In the genomic region with DNA sequence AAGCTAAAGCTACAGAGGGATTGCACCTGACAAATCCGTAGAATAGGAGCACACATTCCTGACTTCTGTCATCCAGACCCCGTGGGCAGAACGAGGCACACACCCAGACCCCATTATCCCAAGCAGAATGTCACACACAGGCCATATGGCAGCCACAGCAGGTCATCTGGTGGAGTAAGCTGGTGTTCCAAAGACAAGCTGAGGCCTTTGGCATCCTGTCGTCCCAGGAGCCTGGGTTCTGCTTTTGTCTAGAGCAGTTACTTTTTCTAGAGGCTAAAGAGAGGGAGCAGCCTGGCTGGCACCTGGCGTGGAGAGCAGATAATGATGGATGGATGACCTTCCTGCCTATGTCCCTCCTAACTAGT, we compare ENCODE assay signal across 10 mouse cellular contexts.
A peak's percentile ranks its signal among the peaks of the same experiment; 100 is the strongest.
DNase-seq lines count a peak whose midpoint lies in the region; ATAC-seq and TF ChIP-seq lines count a peak whose summit lies in the region.
"Had no signal": no experiment of that assay in that cellular context is flagged by ENCODE, and none has a peak within 500 bp of the region (broad histone marks: within the 10 kb centered on the region; RNA-seq: fewer than 3 reads in every experiment).

No protein-coding gene starts in this region.

- 19% methylated on average over 5 of the region's 5 CpGs for WGBS in hindbrain, postnatal 0 days
- WGBS in heart, embryonic 11.5 days (ENCODE audit: insufficient replicate concordance): 34% methylated on average over 5 of the region's 5 CpGs

- H3K4me3 ChIP-seq in hindbrain, postnatal 0 days (ENCODE audit: low read length): no peak overlapping the region
- H3K4me3 ChIP-seq in heart, embryonic 11.5 days (ENCODE audit: low read depth, low read length): no peak overlapping the region
- H3K4me3 ChIP-seq: limb, embryonic 12.5 days had no signal

- H3K9ac ChIP-seq in hindbrain, postnatal 0 days (replicated peaks; ENCODE audit: low read length): no peak overlapping the region
- H3K9ac ChIP-seq in heart, embryonic 11.5 days (ENCODE audit: low read depth, low read length): no peak overlapping the region
- H3K9ac ChIP-seq: limb, embryonic 12.5 days had no signal

- H3K27me3 ChIP-seq in hindbrain, postnatal 0 days (ENCODE audit: insufficient read depth, low read length): no peaks in the 10 kb centered on the region
- H3K27me3 ChIP-seq in heart, embryonic 11.5 days (ENCODE audit: control insufficient read depth, insufficient read depth, low read length): no peaks in the 10 kb centered on the region
- H3K27me3 ChIP-seq: limb, embryonic 12.5 days had no signal

- no peak overlapping the region for H3K4me2 ChIP-seq in hindbrain, postnatal 0 days (ENCODE audit: low read depth, low read length)
- no peak overlapping the region; the same call in 1 of the 2 replicates for H3K4me2 ChIP-seq in heart, embryonic 11.5 days
- H3K4me2 ChIP-seq: limb, embryonic 12.5 days had no signal

- H3K9me3 ChIP-seq in hindbrain, postnatal 0 days (ENCODE audit: low read length): no peaks in the 10 kb centered on the region
- no peaks in the 10 kb centered on the region for H3K9me3 ChIP-seq in heart, embryonic 11.5 days (replicated peaks; ENCODE audit: control insufficient read depth, low read length)
- H3K9me3 ChIP-seq: limb, embryonic 12.5 days had no signal

- H3K27ac ChIP-seq in hindbrain, postnatal 0 days: peak overlapping the region; percentile 45; the same call in 1 of the 2 replicates
- no peak overlapping the region for H3K27ac ChIP-seq in heart, embryonic 11.5 days (ENCODE audit: low read depth, low read length)
- H3K27ac ChIP-seq: limb, embryonic 12.5 days had no signal

- no peak for TF ChIP-seq CTCF in hindbrain, postnatal 0 days (IDR thresholded peaks at IDR 0.05; ENCODE audit: low read depth)

- peak; percentile 92 for ATAC-seq in cerebellum, adult (ENCODE audit: insufficient number of reproducible peaks, low FRiP score, low TSS enrichment)
- peak; percentile 83 for ATAC-seq in hindbrain, postnatal 0 days
- no peak for ATAC-seq in heart, embryonic 11.5 days (replicated peaks; ENCODE audit: insufficient number of reproducible peaks, low FRiP score, low TSS enrichment)

- DNase-seq in layer of hippocampus, adult 11-12 months (ENCODE audit: low spot score): peak; percentile 34
- no peak for DNase-seq in layer of hippocampus, postnatal 25 days (ENCODE audit: extremely low spot score in 1 of 2, low spot score in 1 of 2)
- peak; percentile 87 to 93 for DNase-seq in cerebellum, postnatal 14 days
- DNase-seq in hindbrain, postnatal 0 days (ENCODE audit: low spot score): peak; percentile 70
- no peak for DNase-seq in lung, postnatal 10 days
- DNase-seq in kidney, adult 18-20 months: no peak
- DNase-seq: kidney, postnatal 4 days had no signal

- no peaks in the 10 kb centered on the region for H3K36me3 ChIP-seq in hindbrain, postnatal 0 days (ENCODE audit: insufficient read depth, low read length)
- no peaks in the 10 kb centered on the region for H3K36me3 ChIP-seq in heart, embryonic 11.5 days (ENCODE audit: control insufficient read depth, insufficient read depth, low read length)
- H3K36me3 ChIP-seq: limb, embryonic 12.5 days had no signal

- H3K4me1 ChIP-seq in hindbrain, postnatal 0 days (ENCODE audit: insufficient read depth, low read length): peaks cover 31% of the 10 kb centered on the region
- peaks cover 48% of the 10 kb centered on the region for H3K4me1 ChIP-seq in heart, embryonic 11.5 days (ENCODE audit: control insufficient read depth, insufficient read depth, low read length)

Comparison
In these comparisons a context has a peak if more than half of its experiments do, and no peak if none do; other contexts are left out.
1. DNase-seq: peak in layer of hippocampus, adult 11-12 months (single experiment), cerebellum, postnatal 14 days (2 of 2) and hindbrain, postnatal 0 days (single experiment); none in layer of hippocampus, postnatal 25 days (0 of 2), lung, postnatal 10 days (single experiment) and kidney, adult 18-20 months (single experiment).